Mouse (Mus musculus): ENCODE data around the gene Prkar1b. TPM values are rescaled to one million over a fixed set of nuclear protein-coding genes. Genes with fewer than 3 reads are reported as not detected.

Prkar1b gene
- polyA plus RNA-seq, 1 experiment from 2014 or later, result 3.9 TPM

- no peaks in the 10 kb centered on the region for H3K36me3 ChIP-seq
- H3K9ac ChIP-seq, result no peak overlapping the region
- ATAC-seq, result no peak
- WGBS (ENCODE audit: insufficient replicate concordance), result 35% methylated on average over 4 of the region's 4 CpGs
- H3K27me3 ChIP-seq (replicated peaks), result peaks cover 21% of the 10 kb centered on the region; the same call in 1 of the 2 replicates
- H3K27ac ChIP-seq, result no peak overlapping the region
- no peaks in the 10 kb centered on the region for H3K9me3 ChIP-seq (replicated peaks)
- H3K4me2 ChIP-seq, result no peak overlapping the region
- no peak overlapping the region for H3K4me3 ChIP-seq
- H3K4me1 ChIP-seq, result no peaks in the 10 kb centered on the region
Measured at GRCm38 (mm10) chr5:139007141-139007775, 142.5 kb downstream of the Prkar1b start.

GRCm38 (mm10) chr5:139004588-139004987, 145.2 kb downstream of the Prkar1b start:
- Histone ChIP-seq H3K4me2 (no peak overlapping the region), H3K27me3 (replicated peaks) (peaks cover 45% of the 10 kb centered on the region), H3K4me3 (no peak overlapping the region), H3K4me1 (no peaks in the 10 kb centered on the region), H3K9ac (no peak overlapping the region), H3K36me3 (no peaks in the 10 kb centered on the region), H3K9me3 (replicated peaks) (no peaks in the 10 kb centered on the region), H3K27ac (no peak overlapping the region)
- no peak for ATAC-seq
- WGBS (ENCODE audit: insufficient replicate concordance), result 63% methylated on average over 6 of the region's 6 CpGs

GRCm38 (mm10) chr5:138999716-139000115, 150.1 kb downstream of the Prkar1b start:
- no peaks in the 10 kb centered on the region for H3K9me3 ChIP-seq (replicated peaks)
- H3K9ac ChIP-seq, result no peak overlapping the region
- no peaks in the 10 kb centered on the region for H3K36me3 ChIP-seq
- no peak overlapping the region for H3K4me3 ChIP-seq
- no peak overlapping the region for H3K4me2 ChIP-seq
- H3K4me1 ChIP-seq, result peaks cover 13% of the 10 kb centered on the region
- ATAC-seq, result no peak
- H3K27me3 ChIP-seq (replicated peaks), result peaks cover 78% of the 10 kb centered on the region
- H3K27ac ChIP-seq, result no peak overlapping the region
- WGBS (ENCODE audit: insufficient replicate concordance), result 49% methylated on average over 7 of the region's 7 CpGs

- Histone ChIP-seq H3K9me3 (replicated peaks) (no peaks in the 10 kb centered on the region), H3K4me3 (peak overlapping the region; percentile 25), H3K27ac (no peak overlapping the region), H3K27me3 (replicated peaks) (peaks cover 89% of the 10 kb centered on the region), H3K36me3 (no peaks in the 10 kb centered on the region), H3K9ac (no peak overlapping the region), H3K4me1 (peaks cover 23% of the 10 kb centered on the region), H3K4me2 (peak overlapping the region; percentile 48)
- 3% methylated on average over 30 of the region's 30 CpGs for whole genome bisulfite sequencing (ENCODE audit: insufficient replicate concordance)
- ATAC-seq, result no peak
Measured at GRCm38 (mm10) chr5:138997936-138998580, 151.7 kb downstream of the Prkar1b start.

GRCm38 (mm10) chr5:138997171-138997788, 152.5 kb downstream of the Prkar1b start, which contains the start of gene Pdgfa:
Gene Pdgfa (minus strand): TSS chr5:138997370.
- 2% methylated on average over 48 of the region's 48 CpGs for WGBS (ENCODE audit: insufficient replicate concordance)
- peaks cover 24% of the 10 kb centered on the region for H3K4me1 ChIP-seq
- H3K4me3 ChIP-seq, result peak within 1 kb of the TSS; percentile 57
- no peak within 1 kb of the TSS for H3K9ac ChIP-seq
- no peaks in the 10 kb centered on the region for H3K9me3 ChIP-seq (replicated peaks)
- ATAC-seq, result no peak
- H3K36me3 ChIP-seq, result no peaks in the 10 kb centered on the region
- peak within 1 kb of the TSS; percentile 72 for H3K4me2 ChIP-seq
- no peak within 1 kb of the TSS for H3K27ac ChIP-seq
- peaks cover 97% of the 10 kb centered on the region for H3K27me3 ChIP-seq (replicated peaks)

GRCm38 (mm10) chr5:138996322-138997073, 153.3 kb downstream of the Prkar1b start:
- no peaks in the 10 kb centered on the region for H3K9me3 ChIP-seq (replicated peaks)
- H3K27me3 ChIP-seq (replicated peaks), result peaks cover 98% of the 10 kb centered on the region
- no peaks in the 10 kb centered on the region for H3K36me3 ChIP-seq
- ATAC-seq, result no peak
- no peak overlapping the region for H3K27ac ChIP-seq
- peaks cover 24% of the 10 kb centered on the region for H3K4me1 ChIP-seq
- H3K4me3 ChIP-seq, result peak overlapping the region; percentile 57; the same call in 1 of the 2 replicates
- H3K9ac ChIP-seq, result no peak overlapping the region
- 4% methylated on average over 24 of the region's 24 CpGs for WGBS (ENCODE audit: insufficient replicate concordance)
- peak overlapping the region; percentile 72 for H3K4me2 ChIP-seq

- WGBS (ENCODE audit: insufficient replicate concordance), result under 1% methylated on average over 48 of the region's 52 CpGs
- H3K27ac ChIP-seq, result no peak overlapping the region
- H3K27me3 ChIP-seq (replicated peaks), result peaks cover 99% of the 10 kb centered on the region
- H3K4me2 ChIP-seq, result peak overlapping the region; percentile 72
- H3K36me3 ChIP-seq, result no peaks in the 10 kb centered on the region
- peaks cover 24% of the 10 kb centered on the region for H3K4me1 ChIP-seq
- H3K4me3 ChIP-seq, result peak overlapping the region; percentile 57
- H3K9ac ChIP-seq, result no peak overlapping the region
- 0 out of 2 replicates have a peak, but pooled peaks have one; percentile 13 for ATAC-seq
- no peaks in the 10 kb centered on the region for H3K9me3 ChIP-seq (replicated peaks)
Measured at GRCm38 (mm10) chr5:138995721-138996311, 154.0 kb downstream of the Prkar1b start.

- peak; percentile 44; the same call in 1 of the 2 replicates for ATAC-seq
- peak overlapping the region; percentile 46; the same call in 1 of the 2 replicates for H3K9ac ChIP-seq
Measured at GRCm38 (mm10) chr5:138994786-138995720, 154.7 kb downstream of the Prkar1b start.

GRCm38 (mm10) chr5:138994108-138994785, 155.6 kb downstream of the Prkar1b start:
- 1% methylated on average over 33 of the region's 48 CpGs for WGBS (ENCODE audit: insufficient replicate concordance)
- no peak overlapping the region for H3K27ac ChIP-seq
- H3K36me3 ChIP-seq, result no peaks in the 10 kb centered on the region
- no peaks in the 10 kb centered on the region for H3K9me3 ChIP-seq (replicated peaks)
- H3K9ac ChIP-seq, result peak overlapping the region; percentile 31; the same call in 1 of the 2 replicates
- H3K27me3 ChIP-seq (replicated peaks), result peaks cover 97% of the 10 kb centered on the region
- H3K4me3 ChIP-seq, result peak overlapping the region; percentile 57
- ATAC-seq, result no peak
- H3K4me1 ChIP-seq, result peaks cover 24% of the 10 kb centered on the region
- peak overlapping the region; percentile 72 for H3K4me2 ChIP-seq

More at GRCm38 (mm10) chr5:138994786-138995720, 154.7 kb downstream of the Prkar1b start:
- Histone ChIP-seq H3K4me2 (peak overlapping the region; percentile 72), H3K36me3 (no peaks in the 10 kb centered on the region), H3K9me3 (replicated peaks) (no peaks in the 10 kb centered on the region), H3K27ac (no peak overlapping the region), H3K4me1 (peaks cover 24% of the 10 kb centered on the region), H3K4me3 (peak overlapping the region; percentile 57), H3K27me3 (replicated peaks) (peaks cover 100% of the 10 kb centered on the region)
- under 1% methylated on average over 108 of the region's 127 CpGs for WGBS (ENCODE audit: insufficient replicate concordance)

All from liver, embryonic 12.5 days (tissue).